Mouse (Mus musculus) macrophage (primary cell): ENCODE results near the gene 2810004N23Rik. TPM values are rescaled to one million over a fixed set of nuclear protein-coding genes. Genes with fewer than 3 reads are reported as not detected.
"Not testable (repeated sequence)": the region's sequence is repeated elsewhere in the genome, so short reads cannot be mapped to it uniquely, and the experiment has no call there.

Source experiments
- H3K27ac ChIP-seq: fragments of 350-480 bp; formaldehyde crosslinking; 2 replicates; pipeline ENCODE4 v1.9.0; 2021
- H3K36me3 ChIP-seq: fragments of 350-480 bp; formaldehyde crosslinking; 2 replicates; pipeline ENCODE4 v1.9.0; 2021; ENCODE audit errors: inconsistent target
- H3K4me3 ChIP-seq: fragments of 350-480 bp; formaldehyde crosslinking; 2 replicates; pipeline ENCODE4 v1.9.0; 2021; ENCODE audit errors: inconsistent target
- H3K79me2 ChIP-seq: fragments of 350-480 bp; formaldehyde crosslinking; 2 replicates; pipeline ENCODE4 v1.9.0; 2021; ENCODE audit errors: inconsistent target
- WGBS: methylation state at CpG from one replicate; pipeline ENCODE4 v1.1.7; 2026; ENCODE audit warnings: inconsistent platforms; ENCODE audit not compliant: missing documents; 5-methylcytosine and 5-hydroxymethylcytosine counted together
- polyA plus RNA-seq: library from polyadenylated mRNA; stranded (reverse); fragments of 250-400 nt; gene quantifications from 3 replicates; pipeline ENCODE4 v1.2.4, GENCODE M21; 2018; ENCODE audit warnings: inconsistent platforms

The 2810004N23Rik gene
- polyA plus RNA-seq, 1 experiment from 2014 or later = 17.6 TPM

DNA sequence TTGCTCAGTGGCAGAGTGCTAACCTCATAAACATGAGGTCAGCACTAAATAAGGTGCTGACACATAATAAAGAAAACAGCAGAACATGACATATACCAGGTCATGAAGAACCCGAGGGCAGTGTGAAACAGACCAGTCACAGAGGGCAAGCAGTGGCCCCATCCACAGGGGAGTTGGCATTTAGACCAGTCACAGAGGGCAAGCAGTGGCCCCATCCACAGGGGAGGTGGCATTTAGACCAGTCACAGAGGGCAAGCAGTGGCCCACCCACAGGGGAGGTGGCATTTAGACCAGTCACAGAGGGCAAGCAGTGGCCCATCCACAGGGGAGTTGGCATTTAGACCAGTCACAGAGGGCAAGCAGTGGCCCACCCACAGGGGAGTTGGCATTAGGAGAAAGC is 20.0 kb downstream of the 2810004N23Rik start:
- WGBS = 92% methylated on average over 1 of the region's 1 CpGs
- peaks cover 16% of the 10 kb centered on the region; the same call in 1 of the 2 replicates for H3K36me3 ChIP-seq
- H3K79me2 ChIP-seq, H3K4me3 ChIP-seq, H3K27ac ChIP-seq: not testable (repeated sequence)

DNA sequence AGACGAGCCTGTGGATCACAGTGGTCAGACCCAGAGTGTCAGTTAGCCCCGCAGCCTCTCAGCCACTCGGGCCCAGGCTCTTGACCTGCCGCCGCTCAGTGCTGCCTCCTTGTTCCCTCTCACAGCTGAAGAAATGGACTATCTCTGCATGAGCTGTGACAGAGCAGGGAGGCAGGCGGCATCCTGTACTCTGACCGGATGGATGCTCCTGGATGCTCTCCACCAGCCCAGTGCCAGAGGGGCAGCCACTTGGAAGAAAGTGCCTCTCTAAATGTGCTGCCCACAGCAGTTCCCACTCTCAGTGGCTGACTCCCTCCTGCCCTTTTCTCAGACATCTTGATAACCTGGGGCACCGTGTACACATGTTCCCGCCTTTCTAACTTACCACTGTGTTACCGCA is 21.1 kb downstream of the 2810004N23Rik start:
- WGBS = 98% methylated on average over 10 of the region's 10 CpGs
- Histone ChIP-seq H3K36me3 (peaks cover 16% of the 10 kb centered on the region; the same call in 1 of the 2 replicates), H3K79me2 (no peaks in the 10 kb centered on the region), H3K4me3 (no peak overlapping the region), H3K27ac (no peak overlapping the region)

DNA sequence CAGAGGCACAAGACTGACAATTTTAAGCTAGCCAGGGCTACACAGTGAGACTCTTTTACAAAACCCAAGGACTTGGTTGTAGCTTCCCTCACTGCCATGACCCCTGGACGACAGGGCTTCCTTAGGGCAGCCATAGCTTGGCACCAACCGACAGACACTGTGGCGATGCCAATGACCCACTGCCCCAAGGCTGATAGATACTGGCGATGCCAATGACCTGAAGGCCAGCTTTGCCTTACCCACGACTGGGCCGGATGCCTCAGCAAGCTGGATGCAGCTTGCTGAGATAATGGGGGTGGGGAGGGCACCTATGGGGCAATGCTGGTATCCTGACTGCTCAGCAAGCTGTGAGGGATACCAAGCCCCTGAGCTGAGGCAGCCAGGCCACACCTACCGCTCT is 22.0 kb downstream of the 2810004N23Rik start:
- no peaks in the 10 kb centered on the region for H3K79me2 ChIP-seq
- peaks cover 16% of the 10 kb centered on the region; the same call in 1 of the 2 replicates for H3K36me3 ChIP-seq
- H3K4me3 ChIP-seq = no peak overlapping the region
- H3K27ac ChIP-seq = no peak overlapping the region
- 96% methylated on average over 7 of the region's 7 CpGs for WGBS

DNA sequence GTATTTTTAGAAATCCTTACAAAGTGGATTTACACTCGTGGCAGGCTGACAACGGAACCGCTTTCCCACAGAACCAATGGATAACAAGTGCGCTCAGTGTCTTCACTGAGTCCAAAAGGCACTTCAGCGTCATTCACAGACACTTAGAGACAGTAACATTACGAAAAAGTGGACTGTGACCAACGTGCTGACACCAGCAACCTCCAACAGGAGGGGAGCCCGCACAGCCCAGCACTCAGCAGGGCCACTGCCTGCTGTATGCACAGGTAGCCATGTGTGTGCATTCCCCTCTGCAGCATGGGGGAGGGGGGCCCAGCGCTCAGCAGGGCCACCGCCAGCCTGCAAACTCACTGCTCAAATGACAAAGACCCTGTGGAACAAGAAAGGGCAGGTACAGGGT is 23.5 kb downstream of the 2810004N23Rik start:
- Histone ChIP-seq H3K79me2 (no peaks in the 10 kb centered on the region), H3K4me3 (no peak overlapping the region), H3K36me3 (peaks cover 16% of the 10 kb centered on the region; the same call in 1 of the 2 replicates), H3K27ac (no peak overlapping the region)
- WGBS = 91% methylated on average over 10 of the region's 10 CpGs

DNA sequence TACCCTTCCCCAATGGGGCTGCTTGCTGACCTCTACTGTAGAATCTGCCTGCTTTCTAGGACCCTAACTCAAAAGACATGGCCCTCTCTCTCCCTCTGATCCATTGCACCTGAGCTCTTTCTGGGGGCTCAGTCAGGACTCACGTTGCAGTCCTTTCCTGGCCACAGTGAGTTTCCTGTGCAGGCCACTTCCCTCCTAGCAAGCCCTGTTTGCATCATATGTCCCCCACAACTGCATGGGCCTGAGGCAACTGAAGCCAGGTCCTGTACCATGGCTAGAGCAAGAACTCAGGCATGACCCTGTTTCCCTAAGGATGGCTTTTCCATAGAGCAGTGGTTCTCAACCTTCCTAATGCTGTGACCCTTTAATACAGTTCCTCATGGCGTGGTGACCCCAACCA is 25.0 kb downstream of the 2810004N23Rik start:
- WGBS = 41% methylated on average over 2 of the region's 2 CpGs
- H3K79me2 ChIP-seq = no peaks in the 10 kb centered on the region
- no peak overlapping the region for H3K4me3 ChIP-seq
- H3K27ac ChIP-seq = no peak overlapping the region
- H3K36me3 ChIP-seq = peaks cover 16% of the 10 kb centered on the region; the same call in 1 of the 2 replicates

DNA sequence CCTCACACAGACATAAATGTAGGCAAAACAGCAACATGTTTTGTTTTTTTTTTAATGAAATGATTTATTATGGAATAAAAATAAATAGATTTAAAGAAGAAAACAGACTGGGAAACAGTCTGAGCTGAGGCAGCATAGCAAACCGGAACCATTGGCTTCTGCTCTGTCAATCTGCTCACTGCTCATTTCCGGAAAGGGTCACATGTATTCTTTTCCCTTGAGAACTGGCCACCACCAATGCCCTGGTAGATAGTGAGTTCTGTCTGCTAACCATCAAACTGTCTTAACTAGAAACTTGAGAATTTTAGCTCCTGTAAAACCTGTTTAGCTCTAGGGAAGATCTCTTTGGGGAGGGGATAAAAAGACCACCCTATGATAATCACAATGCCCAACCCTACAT is 26.0 kb downstream of the 2810004N23Rik start:
- Histone ChIP-seq H3K4me3 (no peak overlapping the region), H3K36me3 (peaks cover 16% of the 10 kb centered on the region; the same call in 1 of the 2 replicates), H3K79me2 (no peaks in the 10 kb centered on the region), H3K27ac (peak overlapping the region; percentile 24)
- 60% methylated on average over 2 of the region's 2 CpGs for WGBS

DNA sequence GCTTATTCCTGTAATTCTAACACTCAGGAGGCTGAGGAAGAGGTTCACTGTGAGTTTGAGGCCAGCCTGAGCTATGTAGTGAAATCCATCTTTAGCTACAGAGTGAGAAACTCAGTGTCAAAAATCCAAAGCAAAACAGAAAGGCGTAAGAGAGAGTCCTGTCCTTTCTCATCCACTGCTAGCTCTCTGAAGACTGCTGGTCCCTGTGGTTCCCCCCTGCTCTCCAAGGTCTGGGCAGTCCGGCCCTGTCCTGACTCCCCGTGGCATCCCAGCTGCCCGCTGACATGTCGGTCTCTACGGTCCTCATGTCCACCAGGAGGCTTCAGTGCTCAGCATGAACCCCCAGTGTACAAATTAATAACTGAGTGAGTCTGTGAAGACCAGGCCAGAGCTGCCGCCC is 26.6 kb downstream of the 2810004N23Rik start:
- Histone ChIP-seq H3K79me2 (no peaks in the 10 kb centered on the region), H3K27ac (no peak overlapping the region), H3K4me3 (no peak overlapping the region), H3K36me3 (peaks cover 12% of the 10 kb centered on the region; the same call in 1 of the 2 replicates)
- WGBS = 91% methylated on average over 7 of the region's 7 CpGs

DNA sequence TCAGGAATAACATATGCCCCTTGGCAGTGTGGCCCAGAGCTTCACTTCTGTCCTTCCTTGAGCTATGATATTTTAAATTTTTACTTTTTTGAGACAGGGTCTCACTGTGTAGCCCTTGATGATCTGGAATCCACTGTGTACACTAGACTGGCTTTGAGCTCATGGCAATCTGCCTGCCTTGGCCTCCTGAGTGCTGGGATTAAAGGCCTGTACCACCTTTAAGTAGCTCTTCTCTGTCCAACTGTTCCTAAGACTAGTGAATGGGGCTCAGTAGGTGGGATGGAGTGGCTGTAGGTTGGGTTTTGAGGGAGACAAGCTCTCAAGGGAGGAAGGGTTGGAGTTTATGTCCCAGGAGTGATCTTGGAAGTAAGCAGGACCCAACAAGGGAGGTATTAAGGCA is 27.1 kb downstream of the 2810004N23Rik start:
- no peak overlapping the region for H3K27ac ChIP-seq
- peaks cover 12% of the 10 kb centered on the region; the same call in 1 of the 2 replicates for H3K36me3 ChIP-seq
- no peak overlapping the region for H3K4me3 ChIP-seq
- H3K79me2 ChIP-seq = no peaks in the 10 kb centered on the region

DNA sequence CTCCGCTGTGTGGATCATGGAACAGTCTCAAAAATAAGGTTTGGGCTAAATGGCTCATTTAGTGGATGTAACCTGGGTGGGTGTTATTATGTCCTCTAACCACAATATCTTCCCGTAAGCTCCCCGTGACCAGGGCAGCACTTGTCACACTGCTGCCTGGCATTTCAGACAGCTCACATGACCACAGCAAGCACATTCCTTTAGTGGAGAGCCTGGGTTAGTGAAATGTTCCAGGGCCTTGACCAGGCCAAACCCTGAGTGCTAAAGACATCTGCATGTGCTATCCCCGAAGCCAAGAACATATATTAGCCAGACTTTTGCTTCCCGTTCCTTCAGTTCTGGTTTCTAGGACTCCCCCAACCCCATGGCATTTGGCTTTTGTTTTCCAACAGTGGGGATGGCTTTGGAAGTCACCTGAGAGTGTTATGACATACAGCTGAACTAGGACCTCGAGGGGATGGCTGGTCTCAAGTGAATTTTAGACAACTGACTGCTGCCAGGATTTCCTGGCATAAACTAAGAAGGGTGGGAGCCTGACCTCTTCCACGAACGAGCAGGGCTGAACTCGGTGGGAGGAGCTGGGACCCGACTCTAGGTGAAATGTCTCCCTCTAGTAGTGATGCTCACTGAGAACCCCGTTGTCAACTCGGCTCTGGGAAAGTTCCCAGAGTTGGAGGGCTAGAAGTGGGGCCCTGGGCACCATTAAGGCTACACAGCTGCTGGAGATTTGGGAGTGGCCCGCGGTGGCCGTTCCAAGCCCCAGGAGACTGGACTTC is 29.3 kb downstream of the 2810004N23Rik start:
- Histone ChIP-seq H3K27ac (no peak overlapping the region), H3K79me2 (no peaks in the 10 kb centered on the region), H3K4me3 (no peak overlapping the region), H3K36me3 (no peaks in the 10 kb centered on the region)
- 48% methylated on average over 15 of the region's 15 CpGs for WGBS

DNA sequence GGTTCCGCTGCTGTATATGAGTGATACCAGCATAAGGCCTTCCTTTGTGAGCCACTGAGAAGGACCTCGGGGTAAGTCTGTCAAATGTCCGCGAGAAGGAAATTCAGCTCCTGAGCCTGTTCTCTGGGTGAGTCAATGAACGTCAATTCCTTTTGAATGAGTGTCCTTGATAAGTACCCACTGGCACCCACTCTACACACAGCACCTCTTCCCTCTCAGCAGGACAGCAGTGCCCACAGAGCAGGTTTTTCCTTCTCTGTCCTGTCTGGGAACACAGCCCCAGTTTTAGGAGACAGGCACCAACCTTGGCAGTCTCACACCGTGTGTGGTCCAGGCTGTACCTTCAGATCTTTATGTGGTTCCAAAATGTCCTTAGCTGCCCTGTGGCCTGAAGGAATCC is 31.0 kb downstream of the 2810004N23Rik start:
- H3K27ac ChIP-seq = no peak overlapping the region
- H3K36me3 ChIP-seq = no peaks in the 10 kb centered on the region
- no peaks in the 10 kb centered on the region for H3K79me2 ChIP-seq
- 96% methylated on average over 6 of the region's 6 CpGs for WGBS
- no peak overlapping the region for H3K4me3 ChIP-seq

DNA sequence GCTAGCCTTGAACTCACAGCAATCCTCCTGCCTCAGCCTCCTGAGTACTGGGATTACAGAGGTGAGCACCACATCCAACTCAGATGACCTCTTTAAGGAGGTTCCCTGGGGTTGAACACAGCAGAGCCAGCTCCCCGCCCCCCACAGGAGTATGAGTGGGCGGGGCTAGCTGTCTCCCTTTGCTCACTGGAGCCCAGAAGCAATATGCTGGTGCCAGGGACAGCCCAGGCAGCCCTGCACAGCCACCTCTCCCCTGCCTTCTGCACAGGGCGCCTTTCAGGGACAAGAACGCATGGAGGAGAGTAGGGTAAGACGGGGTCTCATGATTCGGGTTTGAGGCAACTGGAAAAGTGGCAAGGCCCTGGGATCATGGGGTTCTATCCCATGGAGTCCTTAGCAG is 31.4 kb downstream of the 2810004N23Rik start:
- H3K27ac ChIP-seq = no peak overlapping the region
- WGBS = 78% methylated on average over 5 of the region's 6 CpGs
- no peak overlapping the region for H3K4me3 ChIP-seq
- no peaks in the 10 kb centered on the region for H3K79me2 ChIP-seq
- no peaks in the 10 kb centered on the region for H3K36me3 ChIP-seq

DNA sequence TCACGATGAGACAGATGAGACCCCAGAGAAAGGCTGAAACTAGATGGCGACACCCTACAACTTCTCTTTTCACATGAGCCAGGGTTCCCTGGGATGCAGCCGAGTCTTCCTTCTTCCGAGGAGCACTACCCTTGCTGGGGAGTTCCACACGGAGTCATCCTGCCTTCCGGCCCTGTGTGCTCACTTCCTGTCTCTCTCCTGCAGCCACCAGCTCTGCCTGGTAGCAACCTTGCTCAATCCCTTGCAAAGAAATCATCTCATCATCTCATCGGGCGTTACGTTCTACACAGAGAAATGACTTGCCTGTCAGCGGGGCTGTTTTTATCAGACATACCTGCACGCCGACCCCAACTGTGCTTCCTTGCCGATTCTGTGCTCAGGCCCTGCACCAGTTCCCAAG is 32.9 kb downstream of the 2810004N23Rik start:
- Histone ChIP-seq H3K36me3 (no peaks in the 10 kb centered on the region), H3K79me2 (no peaks in the 10 kb centered on the region), H3K4me3 (no peak overlapping the region), H3K27ac (no peak overlapping the region)
- 50% methylated on average over 13 of the region's 13 CpGs for WGBS

DNA sequence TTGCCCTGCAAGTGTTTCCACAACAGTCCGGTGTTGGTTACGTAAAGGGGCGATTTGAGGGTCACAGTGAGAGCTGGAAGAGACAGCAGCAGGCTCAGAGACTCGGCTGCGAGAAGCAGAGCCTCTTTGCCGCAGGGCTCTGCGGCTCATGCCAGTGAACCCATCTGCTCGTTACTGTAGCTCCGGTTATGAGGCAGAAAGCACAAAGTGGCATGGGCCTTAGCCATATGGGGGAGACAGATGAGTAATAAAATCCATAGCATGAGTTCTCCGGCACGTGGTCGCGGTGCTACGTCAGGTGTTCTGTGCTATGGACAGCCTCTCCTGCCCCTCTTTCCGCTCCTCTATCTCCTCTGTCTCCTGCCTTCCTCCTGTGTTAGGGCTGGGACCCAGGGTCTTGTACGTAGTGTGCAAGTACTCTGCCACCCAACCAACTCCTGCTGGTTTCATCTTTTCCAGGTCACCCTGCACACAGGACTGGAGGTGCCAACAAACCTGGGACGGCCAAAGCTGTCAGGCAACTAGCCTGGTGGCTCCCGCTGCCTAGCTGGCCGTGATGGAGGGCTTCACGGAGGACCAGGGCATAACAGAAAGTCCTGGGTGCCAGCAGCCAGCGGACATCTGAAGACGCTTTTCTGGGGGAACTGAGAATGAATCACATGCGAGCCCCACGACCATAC is 34.2 kb downstream of the 2810004N23Rik start:
- Histone ChIP-seq H3K4me3 (no peak overlapping the region), H3K79me2 (no peaks in the 10 kb centered on the region), H3K36me3 (no peaks in the 10 kb centered on the region), H3K27ac (no peak overlapping the region)
- WGBS = 85% methylated on average over 24 of the region's 24 CpGs

DNA sequence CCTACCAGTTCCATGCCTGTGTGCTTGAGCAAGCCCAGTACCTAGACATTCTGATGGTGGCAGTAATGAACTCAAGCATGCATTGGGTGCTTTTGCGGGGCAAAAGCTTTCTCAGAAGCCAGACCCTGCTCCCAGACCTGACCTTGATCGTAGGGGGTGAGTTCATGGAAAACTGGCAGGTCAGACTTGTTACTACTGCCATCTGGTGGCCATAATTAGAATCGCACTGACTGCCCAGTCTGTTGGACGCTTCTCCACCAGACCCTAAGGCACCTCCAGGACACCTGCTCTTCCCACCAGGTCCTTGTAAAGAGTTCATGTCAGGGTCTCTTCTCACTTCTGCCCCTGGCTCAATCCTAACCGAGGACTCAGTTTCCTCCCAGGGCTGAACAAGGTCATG is 35.5 kb downstream of the 2810004N23Rik start:
- 4% methylated on average over 5 of the region's 5 CpGs for WGBS
- no peaks in the 10 kb centered on the region for H3K36me3 ChIP-seq
- H3K79me2 ChIP-seq = no peaks in the 10 kb centered on the region
- no peak overlapping the region for H3K27ac ChIP-seq
- no peak overlapping the region for H3K4me3 ChIP-seq

DNA sequence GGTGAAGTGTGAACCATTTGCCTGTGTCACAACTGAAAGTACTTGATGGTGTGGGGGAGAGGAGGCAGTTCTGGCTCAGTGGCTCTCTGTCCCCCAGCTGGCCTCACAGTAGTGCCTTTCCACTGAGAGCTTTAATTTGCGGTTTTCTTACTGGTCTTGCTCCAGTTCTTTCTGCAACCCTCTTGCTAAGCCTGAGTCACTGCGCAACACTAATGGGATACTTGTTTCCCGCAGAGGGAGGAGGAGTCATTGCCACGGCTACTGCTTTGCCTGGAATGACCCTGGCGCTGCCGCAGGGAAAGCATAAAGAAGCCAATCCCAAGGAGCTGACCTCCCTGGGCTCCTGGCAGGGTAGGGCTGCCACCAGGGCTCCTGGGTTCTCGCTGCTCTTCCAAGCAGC is 36.3 kb downstream of the 2810004N23Rik start:
- 21% methylated on average over 7 of the region's 7 CpGs for WGBS
- no peaks in the 10 kb centered on the region for H3K79me2 ChIP-seq
- no peak overlapping the region for H3K4me3 ChIP-seq
- H3K36me3 ChIP-seq = no peaks in the 10 kb centered on the region
- H3K27ac ChIP-seq = no peak overlapping the region
